Mouse (Mus musculus) mammary gland, adult 2 months (tissue): ENCODE measurements around the gene Isl2. TPM values are rescaled to one million over a fixed set of nuclear protein-coding genes. Genes with fewer than 3 reads are reported as not detected.

Source experiments
- polyA plus RNA-seq: library from polyadenylated mRNA; depleted of rRNA; stranded (reverse); fragments of >200 nt; gene quantifications from 2 replicates; pipeline ENCODE4 v1.2.3, GENCODE M21; 2012; ENCODE audit warnings: low replicate concordance; rRNA removed

Gene Isl2
- polyA plus RNA-seq, result 0.07 and 0.25 TPM in 2 replicates

GRCm38 (mm10) chr9:55538377-55538776, at the start of gene Isl2:
Isl2 (plus strand) TSS chr9:55538672.

GRCm38 (mm10) chr9:55512027-55512543, 26.4 kb upstream of the Isl2 start, which contains the start of gene Etfa:
Etfa (minus strand) TSS chr9:55512243.

Other genes with a start within 250 kb of the Isl2 start
- 59.7 and 107 TPM in 2 replicates for gene Nrg4, start 211.8 kb upstream of the Isl2 start, polyA plus RNA-seq
- 0.74 and 0.83 TPM in 2 replicates for gene Tmem266, start 211.8 kb upstream of the Isl2 start, polyA plus RNA-seq
- 77.0 and 159 TPM in 2 replicates for gene Etfa, start 26.4 kb upstream of the Isl2 start, polyA plus RNA-seq